33 mouse cellular contexts compared by ENCODE assay signal in genomic region chr6:50127536-50127935, GRCm38 (mm10).
"Had no signal": no experiment of that assay in that cellular context is flagged by ENCODE, and none has a peak within 500 bp of the region (broad histone marks: within the 10 kb centered on the region; RNA-seq: fewer than 3 reads in every experiment).

No protein-coding gene starts in this region.

- H3K27ac ChIP-seq: heart, embryonic 10.5 days; heart, embryonic 13.5 days; heart, embryonic 15.5 days; hindbrain, embryonic 10.5 days; hindbrain, embryonic 12.5 days; hindbrain, embryonic 13.5 days; hindbrain, embryonic 14.5 days; hindbrain, embryonic 15.5 days; hindbrain, postnatal 0 days; layer of hippocampus, adult 2 months; left cerebral cortex, adult 2 months had no signal

- H3K4me3 ChIP-seq: heart, embryonic 10.5 days; heart, embryonic 12.5 days; heart, embryonic 13.5 days; heart, embryonic 15.5 days; hindbrain, embryonic 10.5 days; hindbrain, embryonic 12.5 days; hindbrain, embryonic 13.5 days; hindbrain, embryonic 15.5 days; intestine, embryonic 15.5 days; kidney, embryonic 15.5 days; layer of hippocampus, adult 2 months; left cerebral cortex, adult 2 months had no signal

- DNase-seq: heart, postnatal 10 days; heart, postnatal 14 days; heart, postnatal 4 days; kidney, adult 11 months; kidney, adult 18-20 months; kidney, adult 2 months; kidney, adult 8-10 months; kidney, adult 9 months; kidney, postnatal 10 days; kidney, postnatal 14 days; kidney, postnatal 25 days; kidney, postnatal 36 days; kidney, postnatal 4 days; layer of hippocampus, adult 9-11 months; layer of hippocampus, postnatal 36 days had no signal

- ATAC-seq: hindbrain, embryonic 16.5 days; hindbrain, postnatal 0 days; inflammation-experienced regulatory T-cells, adult 6 months; intestine, embryonic 15.5 days; intestine, postnatal 0 days had no signal

- H3K27me3 ChIP-seq: heart, embryonic 12.5 days; heart, embryonic 13.5 days; heart, embryonic 15.5 days; hindbrain, embryonic 12.5 days; hindbrain, embryonic 13.5 days; hindbrain, embryonic 15.5 days; intestine, embryonic 15.5 days; kidney, embryonic 15.5 days had no signal

- H3K9me3 ChIP-seq: heart, embryonic 10.5 days; heart, embryonic 15.5 days; hindbrain, embryonic 12.5 days; hindbrain, embryonic 15.5 days; intestine, embryonic 15.5 days; kidney, embryonic 15.5 days had no signal

- H3K9ac ChIP-seq: heart, embryonic 12.5 days; heart, embryonic 13.5 days; heart, embryonic 15.5 days; hindbrain, embryonic 12.5 days; hindbrain, embryonic 13.5 days; hindbrain, embryonic 14.5 days; hindbrain, embryonic 15.5 days; intestine, embryonic 15.5 days; kidney, embryonic 15.5 days had no signal

- H3K36me3 ChIP-seq: hindbrain, embryonic 15.5 days; intestine, embryonic 15.5 days had no signal

- H3K4me1 ChIP-seq: heart, embryonic 10.5 days; heart, embryonic 12.5 days; hindbrain, embryonic 10.5 days; hindbrain, embryonic 12.5 days; hindbrain, embryonic 13.5 days; hindbrain, embryonic 15.5 days; intestine, embryonic 15.5 days; kidney, embryonic 15.5 days had no signal

- H3K4me2 ChIP-seq: heart, embryonic 11.5 days; heart, embryonic 12.5 days; heart, embryonic 13.5 days; heart, embryonic 15.5 days; hindbrain, embryonic 12.5 days; hindbrain, embryonic 13.5 days; hindbrain, embryonic 14.5 days; hindbrain, embryonic 15.5 days; intestine, embryonic 15.5 days; kidney, embryonic 15.5 days had no signal
